Comparison of ENCODE assay signal across 17 mouse cellular contexts in genomic region chr17:65739874-65740725, GRCm38 (mm10). TPM values are rescaled to one million over a fixed set of nuclear protein-coding genes. Genes with fewer than 3 reads are reported as not detected.
DNase-seq lines count a peak whose midpoint lies in the region; TF ChIP-seq lines count a peak whose summit lies in the region.
"Had no signal": no experiment of that assay in that cellular context is flagged by ENCODE, and none has a peak within 500 bp of the region (broad histone marks: within the 10 kb centered on the region; RNA-seq: fewer than 3 reads in every experiment).

No protein-coding gene starts in this region.

- H3K27ac ChIP-seq in layer of hippocampus, adult 2 months = peak overlapping the region; percentile 25; the same call in 1 of the 2 replicates
- peak overlapping the region; percentile 60 for H3K27ac ChIP-seq in macrophage
- no peak overlapping the region for H3K27ac ChIP-seq in midbrain, embryonic 10.5 days (replicated peaks)
- H3K27ac ChIP-seq: embryonic facial prominence, embryonic 15.5 days; heart, embryonic 15.5 days; limb, embryonic 13.5 days; liver, embryonic 14.5 days had no signal

- TF ChIP-seq CTCF in layer of hippocampus, adult 2 months (conservative IDR thresholded peaks at IDR 0.05) = no peak

- peaks cover 9% of the 10 kb centered on the region; the same call in 1 of the 2 replicates for H3K36me3 ChIP-seq in macrophage (ENCODE audit: inconsistent target)
- peaks cover 14% of the 10 kb centered on the region; the same call in 1 of the 2 replicates for H3K36me3 ChIP-seq in midbrain, embryonic 10.5 days
- H3K36me3 ChIP-seq: embryonic facial prominence, embryonic 15.5 days; heart, embryonic 15.5 days had no signal

- no peaks in the 10 kb centered on the region for H3K27me3 ChIP-seq in midbrain, embryonic 10.5 days (ENCODE audit: low read depth, poor library complexity, severe bottlenecking)
- H3K27me3 ChIP-seq: embryonic facial prominence, embryonic 15.5 days; heart, embryonic 15.5 days; limb, embryonic 13.5 days had no signal

- peak; percentile 40 to 54 for DNase-seq in adrenal gland, adult (ENCODE audit: inconsistent age in 2 of 2, low spot score in 1 of 2)
- no peak for DNase-seq in adrenal gland, adult 18-20 months (ENCODE audit: low spot score in 2 of 2)
- DNase-seq in layer of hippocampus, adult 2 months (ENCODE audit: low spot score in 2 of 2) = no peak
- no peak for DNase-seq in layer of hippocampus, postnatal 14 days (ENCODE audit: low spot score in 2 of 2)
- peak; percentile 34 for DNase-seq in NIH3T3 (ENCODE audit: low read depth)
- DNase-seq in midbrain, embryonic 10.5 days (ENCODE audit: low spot score) = no peak
- no peak for DNase-seq in right cerebral cortex, postnatal 25 days
- DNase-seq: adrenal gland, adult 8-10 months; cerebellum, adult 11 months; cerebellum, postnatal 10 days; kidney, postnatal 36 days; retina, postnatal 1 day had no signal

- WGBS in macrophage (ENCODE audit: missing documents) = 68% methylated on average over 15 of the region's 15 CpGs
- WGBS in midbrain, embryonic 10.5 days = 88% methylated on average over 15 of the region's 15 CpGs

- H3K4me3 ChIP-seq in layer of hippocampus, adult 2 months = no peak overlapping the region
- no peak overlapping the region for H3K4me3 ChIP-seq in macrophage (ENCODE audit: inconsistent target)
- H3K4me3 ChIP-seq in midbrain, embryonic 10.5 days = no peak overlapping the region
- H3K4me3 ChIP-seq: embryonic facial prominence, embryonic 15.5 days; heart, embryonic 15.5 days; limb, embryonic 13.5 days had no signal

- peaks cover 100% of the 10 kb centered on the region for H3K79me2 ChIP-seq in macrophage (ENCODE audit: inconsistent target)

- H3K4me1 ChIP-seq in midbrain, embryonic 10.5 days = peaks cover 9% of the 10 kb centered on the region; the same call in 1 of the 2 replicates
- H3K4me1 ChIP-seq: embryonic facial prominence, embryonic 15.5 days; limb, embryonic 13.5 days had no signal

- H3K9me3 ChIP-seq in midbrain, embryonic 10.5 days (replicated peaks) = no peaks in the 10 kb centered on the region; the same call in 1 of the 2 replicates
- H3K9me3 ChIP-seq: embryonic facial prominence, embryonic 15.5 days; heart, embryonic 15.5 days had no signal

RNA-seq across cellular contexts. Expression of gene Rab31, which starts 32.5 kb away (rescaled TPM):
- 10 to 100 TPM; 29.5 to 42.4 TPM for total RNA-seq in adrenal gland, adult 18-20 months (2021)
- 10 to 100 TPM; 46.9 TPM for total RNA-seq in layer of hippocampus, adult 2 months (2021)
- 10 to 100 TPM; 64.9 to 72.1 TPM for total RNA-seq in layer of hippocampus, postnatal 14 days (2021)
- 10 to 100 TPM in 25 of 26 experiments, 1 to 10 TPM in 1; 7.0 to 47.6 (median 27.4) TPM for total RNA-seq in macrophage (2018; cell fraction: chromatin; rRNA removed)
- 100 to 1,000 TPM in 13 of 26 experiments, 10 to 100 TPM in 13; 70.2 to 171 (median 101) TPM for total RNA-seq in macrophage (2018; cell fraction: cytosol; rRNA removed)
- 10 to 100 TPM; 28.0 to 79.5 (median 53.6) TPM for total RNA-seq in macrophage (2018; cell fraction: nucleus; rRNA removed)
- 93.9 to 139 TPM (median 136 TPM) in 3 replicates for polyA plus RNA-seq in macrophage (2018)
- polyA plus RNA-seq in midbrain, embryonic 10.5 days (2016; fragmentation: Nextera tagmentation; extraction: Ambion mirVana) = 62.5 and 67.3 TPM in 2 replicates

RNA-seq across cellular contexts. Expression of gene Ppp4r1, which starts 42.3 kb away (rescaled TPM):
- 10 to 100 TPM; 57.2 to 70.4 TPM for total RNA-seq in adrenal gland, adult 18-20 months (2021)
- total RNA-seq in layer of hippocampus, adult 2 months (2021) = 10 to 100 TPM; 32.3 to 35.1 TPM
- total RNA-seq in layer of hippocampus, postnatal 14 days (2021) = 10 to 100 TPM; 39.0 to 40.4 TPM
- total RNA-seq in macrophage (2018; cell fraction: chromatin; rRNA removed) = 100 to 1,000 TPM in 25 of 26 experiments, 10 to 100 TPM in 1; 99.6 to 452 (median 234) TPM
- total RNA-seq in macrophage (2018; cell fraction: cytosol; rRNA removed) = 10 to 100 TPM; 34.3 to 65.4 (median 48.6) TPM
- 100 to 1,000 TPM in 17 of 26 experiments, 10 to 100 TPM in 9; 65.0 to 297 (median 115) TPM for total RNA-seq in macrophage (2018; cell fraction: nucleus; rRNA removed)
- polyA plus RNA-seq in macrophage (2018) = 33.7 to 41.6 TPM (median 40.4 TPM) in 3 replicates
- polyA plus RNA-seq in midbrain, embryonic 10.5 days (2016; fragmentation: Nextera tagmentation; extraction: Ambion mirVana) = 58.2 and 60.7 TPM in 2 replicates

Comparison
In these comparisons a context has a peak if more than half of its experiments do, and no peak if none do; other contexts are left out.
1. DNase-seq: peak in adrenal gland, adult (2 of 2) and NIH3T3 (single experiment); none in adrenal gland, adult 18-20 months (0 of 2), layer of hippocampus, adult 2 months (0 of 2), layer of hippocampus, postnatal 14 days (0 of 2), midbrain, embryonic 10.5 days (single experiment) and right cerebral cortex, postnatal 25 days (single experiment).